Mouse (Mus musculus): ENCODE results near the gene Olfr328.
"Not testable (repeated sequence)": the region's sequence is repeated elsewhere in the genome, so short reads cannot be mapped to it uniquely, and the experiment has no call there.

Olfr328 gene

GRCm38 (mm10) chr11:58555536-58555935 lies at the start of gene Olfr328:
Gene Olfr328 (minus strand): TSS chr11:58555636.
- DNase-seq (ENCODE audit: extremely low read depth, low read depth), result no peak

GRCm38 (mm10) chr11:58605228-58605627 lies 49.8 kb upstream of the Olfr328 start:
- DNase-seq (ENCODE audit: extremely low read depth, low read depth), result no peak

GRCm38 (mm10) chr11:58604688-58605087 lies 49.3 kb upstream of the Olfr328 start:
- no peak for DNase-seq (ENCODE audit: extremely low read depth, low read depth)

- peak; percentile 29 for DNase-seq (ENCODE audit: extremely low read depth, low read depth)
These were observed 47.5 kb upstream of the Olfr328 start for GRCm38 (mm10) chr11:58602800-58603560.

GRCm38 (mm10) chr11:58602062-58602461 lies 46.6 kb upstream of the Olfr328 start:
- DNase-seq (ENCODE audit: extremely low read depth, low read depth), result no peak

GRCm38 (mm10) chr11:58597837-58598236 lies 42.4 kb upstream of the Olfr328 start:
- DNase-seq (ENCODE audit: extremely low read depth, low read depth), result peak; percentile 23

- no peak for DNase-seq (ENCODE audit: extremely low read depth, low read depth)
These were observed 39.4 kb upstream of the Olfr328 start, which contains the start of gene Olfr324 for GRCm38 (mm10) chr11:58594814-58595213. Gene Olfr324 (plus strand): TSS chr11:58595114.

DNA sequence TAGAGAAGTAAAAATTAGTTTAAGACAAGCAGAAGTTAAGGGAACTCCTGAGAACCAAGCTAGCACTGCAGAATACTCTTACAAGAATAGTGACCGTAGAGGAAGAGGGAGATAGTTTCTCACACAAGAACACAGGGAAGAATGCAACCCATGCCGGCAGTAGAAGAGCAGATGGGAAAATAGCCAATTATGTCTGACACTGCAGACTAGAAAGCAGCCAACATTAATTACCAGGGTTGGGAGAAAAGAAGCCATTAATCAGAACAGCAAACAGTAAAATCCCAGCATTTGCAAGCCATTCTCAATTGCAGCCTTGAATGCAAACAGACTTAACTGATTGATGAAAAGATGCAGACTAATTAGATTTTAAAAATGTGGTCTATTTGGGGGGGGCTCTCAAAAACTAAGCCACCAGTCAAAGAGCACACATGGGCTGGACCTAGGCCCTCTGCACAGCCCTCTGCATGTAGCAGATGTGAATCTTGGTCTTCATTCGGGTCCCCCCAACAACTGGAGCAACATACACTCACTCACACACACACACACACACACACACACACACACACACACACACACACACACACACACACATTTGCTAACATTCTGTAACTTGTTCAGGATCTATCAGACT lies 33.3 kb upstream of the Olfr328 start:
- DNase-seq (ENCODE audit: extremely low read depth, low read depth), result no peak

- DNase-seq (ENCODE audit: extremely low read depth, low read depth), result peak; percentile 61
These were observed 32.5 kb upstream of the Olfr328 start for GRCm38 (mm10) chr11:58587898-58588348.

DNA sequence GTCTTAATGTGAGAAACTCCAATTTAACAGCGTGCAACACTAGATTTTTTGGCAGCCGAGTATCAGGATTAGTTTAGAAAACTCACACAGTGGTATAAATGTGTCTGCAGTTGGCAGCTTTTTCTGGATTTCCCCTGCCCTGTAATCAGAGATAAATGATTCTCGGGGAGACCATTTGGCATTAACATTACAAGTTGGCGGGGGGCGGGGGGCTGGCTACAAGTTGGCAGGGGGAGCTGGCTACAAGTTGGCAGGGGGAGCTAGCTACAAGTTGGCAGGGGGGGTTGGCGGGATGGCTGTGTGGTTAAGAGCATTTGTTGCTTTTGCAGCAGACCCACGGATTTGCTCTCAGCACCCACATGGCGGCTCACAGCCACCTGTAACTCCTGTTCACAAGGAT lies 23.2 kb upstream of the Olfr328 start:
- DNase-seq (ENCODE audit: extremely low read depth, low read depth), result no peak

GRCm38 (mm10) chr11:58577430-58577829 lies 22.0 kb upstream of the Olfr328 start, which contains the start of gene Olfr325:
Gene Olfr325 (plus strand): TSS chr11:58577730.
- no peak for DNase-seq (ENCODE audit: extremely low read depth, low read depth)

- no peak for DNase-seq (ENCODE audit: extremely low read depth, low read depth)
These were observed 15.0 kb upstream of the Olfr328 start, which contains the start of gene Olfr224 for GRCm38 (mm10) chr11:58570405-58570804. Gene Olfr224 (minus strand): TSS chr11:58570553.

- no peak for DNase-seq (ENCODE audit: extremely low read depth, low read depth)
These were observed 9.1 kb downstream of the Olfr328 start, which contains the start of gene Olfr329-ps for GRCm38 (mm10) chr11:58546322-58546721. Gene Olfr329-ps (minus strand): TSS chr11:58546422.

DNA sequence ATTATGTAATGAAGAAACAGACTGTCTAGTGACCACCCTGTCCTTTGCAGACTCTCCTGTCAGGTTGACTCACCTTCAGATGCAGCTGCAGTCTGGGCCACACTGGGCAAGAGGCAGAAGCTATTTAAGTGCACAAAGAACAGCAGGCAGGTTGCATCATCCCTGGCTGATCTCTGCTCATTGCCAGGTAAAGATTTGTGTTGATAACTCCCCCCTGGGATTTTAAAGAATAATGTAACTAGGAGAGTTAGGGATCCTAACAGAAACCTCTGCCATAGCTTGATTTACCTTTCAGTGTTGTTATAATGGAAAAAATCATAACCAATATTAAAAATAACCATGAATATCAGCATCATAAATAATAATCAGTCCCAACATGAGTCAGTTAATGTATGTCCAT lies 20.7 kb downstream of the Olfr328 start, which contains the start of gene Olfr330:
Gene Olfr330 (minus strand): TSS at position 101 of the 400 bp plus-strand sequence.
- DNase-seq (ENCODE audit: extremely low read depth, low read depth), result not testable (repeated sequence)

DNA sequence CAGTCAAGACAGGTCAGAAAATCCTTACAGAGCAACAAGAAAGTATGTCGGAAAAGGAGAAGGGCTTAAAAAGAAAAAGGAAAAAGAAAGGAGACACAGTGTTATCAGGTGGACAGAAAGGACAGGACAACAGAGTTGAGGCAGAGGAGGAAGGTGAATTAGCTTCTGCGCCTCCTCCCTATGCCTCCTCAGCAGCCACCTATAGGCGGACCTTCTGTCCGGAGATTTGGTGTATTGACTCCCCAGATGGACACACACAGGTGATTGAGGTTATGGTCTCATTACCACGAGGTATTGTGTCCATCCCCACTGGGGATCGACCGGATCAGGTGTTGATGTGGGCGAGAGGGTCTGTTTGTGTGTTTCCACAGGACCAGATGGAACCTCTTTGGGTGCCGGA lies 35.7 kb downstream of the Olfr328 start:
- DNase-seq (ENCODE audit: extremely low read depth, low read depth), result not testable (repeated sequence)

GRCm38 (mm10) chr11:58518916-58519315 lies 36.5 kb downstream of the Olfr328 start:
- DNase-seq (ENCODE audit: extremely low read depth, low read depth), result not testable (repeated sequence)

DNA sequence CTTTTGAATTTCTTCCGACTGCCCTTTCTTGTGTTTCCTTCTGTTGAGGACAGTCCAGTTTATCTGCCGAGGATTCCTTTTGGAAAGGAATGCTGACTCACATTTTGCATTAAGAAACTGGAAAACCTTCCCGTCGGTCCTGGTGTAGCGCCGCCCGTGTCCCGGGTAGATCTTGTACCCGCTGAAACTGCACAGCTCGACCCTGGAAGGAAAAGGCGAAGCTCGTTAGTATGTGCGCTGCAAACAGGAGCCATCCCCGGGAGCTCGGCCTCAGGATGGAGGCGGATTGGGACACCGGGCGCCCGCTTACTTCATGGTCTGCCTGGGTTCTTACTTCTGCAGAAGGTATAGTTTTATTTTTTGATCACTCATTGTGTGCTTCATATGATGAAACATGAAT lies 46.4 kb downstream of the Olfr328 start:
- not testable (repeated sequence) for DNase-seq (ENCODE audit: extremely low read depth, low read depth)

DNA sequence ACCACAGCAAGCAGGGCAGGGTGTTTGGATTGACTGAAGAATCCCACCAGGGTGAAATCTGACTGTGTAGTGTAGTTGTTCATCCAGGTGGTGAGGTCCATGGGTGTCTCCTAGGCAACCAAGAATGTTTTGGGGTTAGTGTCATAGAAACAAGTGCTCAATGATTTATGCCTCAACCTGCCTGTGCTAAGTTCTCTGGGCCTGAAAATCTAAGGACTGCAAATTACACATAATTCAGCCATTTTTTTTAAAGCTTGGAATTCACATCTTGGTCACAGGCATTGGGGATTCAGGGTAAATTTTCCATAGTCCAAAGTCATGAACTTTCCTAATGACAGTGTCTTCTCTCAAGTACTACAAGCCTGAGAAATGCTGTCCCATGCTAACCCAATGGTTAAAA lies 53.0 kb downstream of the Olfr328 start, which contains the start of gene Olfr331:
Gene Olfr331 (minus strand): TSS at position 101 of the 400 bp plus-strand sequence.
- not testable (repeated sequence) for DNase-seq (ENCODE audit: extremely low read depth, low read depth)
